Mouse (Mus musculus): ENCODE measurements around the gene Gimap9.
"Not testable (repeated sequence)": the region's sequence is repeated elsewhere in the genome, so short reads cannot be mapped to it uniquely, and the experiment has no call there.

The Gimap9 gene

DNA sequence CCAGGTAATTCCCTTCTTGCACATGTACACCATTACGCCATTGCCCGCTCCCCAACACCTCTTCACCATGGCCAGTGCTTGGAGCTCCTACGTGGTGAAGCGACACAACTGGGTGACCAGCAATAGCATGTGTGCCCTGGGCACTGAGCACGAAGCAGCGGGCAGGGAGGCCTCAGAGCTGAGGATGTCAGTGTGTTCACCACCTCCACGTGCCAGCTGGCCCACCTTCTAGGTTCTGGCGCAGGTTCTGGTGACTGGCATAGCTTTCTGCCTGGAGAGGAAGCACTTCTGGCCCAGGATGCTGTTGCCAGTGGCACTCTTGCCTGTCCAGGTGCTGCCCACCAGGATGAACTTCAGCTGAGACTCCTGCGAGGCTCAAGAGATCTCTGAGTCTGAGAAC is 10.5 kb upstream of the Gimap9 start:
- DNase-seq, result no peak

- DNase-seq, result peak; percentile 85
Measured at GRCm38 (mm10) chr6:48666159-48666586, 9.8 kb upstream of the Gimap9 start.

- DNase-seq, result no peak
Measured at GRCm38 (mm10) chr6:48668022-48668421, 7.9 kb upstream of the Gimap9 start.

- DNase-seq, result no peak
Measured at GRCm38 (mm10) chr6:48669446-48669969, 6.4 kb upstream of the Gimap9 start.

DNA sequence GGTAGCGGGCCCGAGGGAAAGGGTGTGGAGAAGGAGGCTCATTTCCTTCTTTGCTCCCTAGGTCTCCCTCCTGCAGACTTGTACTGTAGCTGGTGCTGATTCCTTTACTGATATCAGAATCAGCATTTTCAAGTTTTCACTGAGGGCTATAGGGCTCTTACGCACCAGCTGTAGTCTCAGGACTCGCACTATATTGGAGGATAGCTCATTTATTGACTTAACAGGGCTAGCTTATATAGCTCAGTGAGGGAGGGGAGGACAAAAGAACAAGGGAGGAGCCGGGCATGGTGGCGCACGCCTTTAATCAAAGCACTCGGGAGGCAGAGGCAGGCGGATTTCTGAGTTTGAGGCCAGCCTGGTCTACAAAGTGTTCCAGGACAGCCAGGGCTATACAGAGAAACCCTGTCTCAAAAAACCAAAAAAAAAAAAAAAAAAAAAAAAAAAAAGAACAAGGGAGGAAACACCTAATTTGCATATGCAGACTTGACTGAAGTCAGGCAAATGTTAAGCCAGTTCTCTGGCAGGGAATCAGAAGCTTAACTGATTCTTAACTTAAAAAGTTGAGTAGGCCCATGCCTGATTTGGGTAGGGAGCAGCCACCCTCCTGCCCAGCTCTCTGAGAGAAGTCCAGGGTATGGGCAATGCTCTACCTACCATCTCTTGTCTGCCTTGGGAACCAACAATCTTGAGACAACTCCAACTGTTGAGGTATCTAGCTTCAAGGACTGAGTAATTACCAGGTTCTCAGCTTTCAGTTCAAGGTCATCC is 1.5 kb upstream of the Gimap9 start:
- DNase-seq, result peak; percentile 73

DNA sequence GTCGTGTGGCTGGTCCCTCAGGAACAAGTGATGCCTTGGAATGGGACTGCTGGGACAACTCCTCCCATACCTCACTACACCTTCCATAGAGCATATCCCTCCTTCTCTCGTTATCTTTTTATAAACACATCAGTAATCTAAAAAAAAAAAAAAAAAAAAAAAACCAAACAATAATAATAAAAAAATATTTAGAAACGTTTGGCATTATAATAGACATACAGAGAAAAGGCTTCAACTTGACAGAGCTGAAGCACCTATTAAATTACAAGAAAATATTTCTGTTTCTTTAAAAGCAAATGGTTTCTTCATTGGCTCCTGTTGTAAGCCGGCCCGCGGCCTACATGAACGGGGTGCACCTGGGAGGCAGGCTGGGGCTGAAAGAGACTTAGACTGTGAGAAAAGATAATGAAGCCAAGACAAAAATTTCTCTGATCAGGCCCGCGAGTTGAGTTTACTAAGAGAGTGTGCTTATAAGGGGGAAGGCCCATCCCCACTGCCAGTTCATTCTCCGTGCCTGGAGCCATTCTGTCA is 464 bp upstream of the Gimap9 start:
- no peak for DNase-seq

- DNase-seq, result no peak
Measured at GRCm38 (mm10) chr6:48676860-48677415, 1.0 kb downstream of the Gimap9 start.

DNA sequence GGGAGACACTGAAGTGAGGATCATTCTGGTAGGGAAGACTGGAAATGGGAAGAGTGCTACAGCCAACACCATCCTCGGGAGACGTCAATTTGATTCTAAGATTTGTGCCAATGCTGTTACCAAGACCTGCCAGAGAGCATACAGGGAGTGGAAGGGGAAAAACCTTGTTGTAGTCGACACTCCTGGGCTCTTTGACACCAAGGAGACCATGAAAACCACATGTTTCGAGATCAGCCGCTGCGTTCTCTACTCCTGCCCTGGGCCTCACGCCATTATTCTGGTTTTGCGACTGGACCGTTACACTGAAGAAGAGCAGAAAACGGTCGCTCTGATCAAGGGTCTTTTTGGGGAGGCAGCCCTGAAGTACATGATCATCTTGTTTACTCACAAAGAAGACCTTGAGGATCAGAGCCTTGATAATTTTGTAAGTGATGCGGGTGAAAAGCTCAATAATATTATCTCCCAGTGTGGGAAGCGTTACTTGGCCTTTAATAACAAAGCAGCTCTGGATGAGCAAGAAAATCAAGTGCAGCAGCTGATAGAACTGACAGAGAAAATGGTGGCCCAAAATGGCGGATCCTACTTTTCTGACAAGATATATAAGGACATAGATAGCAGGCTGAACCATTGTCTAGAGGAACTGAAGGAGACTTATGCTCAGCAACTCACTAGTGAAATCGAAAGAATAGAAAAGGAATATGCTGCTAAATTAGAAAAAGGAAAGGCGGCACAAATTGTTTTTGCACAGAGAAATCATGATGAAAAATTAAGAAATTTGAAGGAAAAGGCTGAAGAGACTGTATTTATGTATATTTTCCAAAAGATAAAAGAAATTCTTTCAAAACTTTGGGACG is 1.8 kb downstream of the Gimap9 start:
- DNase-seq, result no peak

GRCm38 (mm10) chr6:48678391-48678790 is 2.5 kb downstream of the Gimap9 start:
- DNase-seq, result no peak

DNA sequence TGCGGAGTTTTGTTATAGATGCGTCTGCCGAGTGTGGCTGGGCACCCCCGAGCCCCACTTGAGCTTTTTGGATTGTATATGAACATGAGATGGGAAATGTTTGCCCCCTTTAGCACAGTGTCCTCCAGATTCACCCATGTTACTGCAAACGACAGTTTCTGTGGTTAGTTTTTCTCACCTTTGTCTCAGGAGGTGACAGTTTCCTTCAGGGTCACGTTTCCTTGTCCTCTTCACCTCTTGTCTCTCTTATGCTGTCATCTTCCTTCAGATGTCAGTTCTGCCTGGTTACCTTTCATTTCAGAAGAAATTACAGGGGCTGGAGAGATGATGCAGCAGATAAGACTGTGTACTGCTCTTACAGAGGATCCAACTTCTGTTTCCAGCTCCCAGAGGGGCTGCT is 3.8 kb downstream of the Gimap9 start:
- no peak for DNase-seq

DNA sequence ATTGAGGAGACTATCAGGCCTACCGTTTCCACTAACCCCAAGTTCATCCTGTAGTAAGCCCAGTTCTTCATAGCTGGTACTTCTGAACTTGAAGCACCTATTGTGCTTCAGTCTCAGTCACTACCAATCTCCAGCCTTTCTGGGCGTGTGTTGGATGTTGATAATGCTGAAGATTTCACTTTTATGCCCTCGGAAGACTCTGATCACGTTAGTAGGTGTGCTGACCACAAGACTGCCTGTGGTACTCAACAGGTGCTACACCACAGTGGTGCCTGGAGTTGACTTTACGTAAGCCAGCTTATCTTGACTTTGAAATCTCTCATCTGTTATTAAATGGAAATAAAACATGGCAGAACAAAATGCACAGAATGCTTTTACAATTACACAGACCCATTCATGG is 4.5 kb downstream of the Gimap9 start:
- no peak for DNase-seq

DNA sequence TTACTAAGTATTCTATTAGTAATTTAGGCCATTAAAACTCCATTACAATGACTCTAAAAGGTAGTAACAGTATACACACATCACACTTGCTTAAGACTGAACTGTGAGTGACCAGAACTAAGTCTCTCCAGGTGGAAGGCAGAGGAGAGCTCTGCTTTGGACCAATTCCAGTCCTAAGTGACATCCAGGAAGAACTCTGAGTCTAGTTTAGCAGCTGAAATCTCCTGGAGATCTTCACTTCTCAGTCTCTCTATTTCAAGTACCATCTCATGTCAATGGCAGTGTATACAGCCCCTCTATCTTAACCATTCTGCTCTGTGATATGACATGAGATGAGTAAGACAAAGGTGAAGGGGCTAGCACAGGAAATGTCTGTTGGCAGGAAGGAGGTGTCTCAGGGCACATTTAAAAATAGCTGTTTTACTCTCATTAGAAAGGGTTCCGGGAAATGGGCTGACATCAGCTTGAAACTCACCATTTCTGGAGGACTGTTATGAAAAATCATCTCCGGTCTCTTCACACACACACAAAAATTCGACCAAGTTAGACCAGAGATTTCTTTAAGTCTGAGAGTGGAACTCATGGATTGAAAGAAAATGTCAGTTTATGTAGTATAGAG is 5.7 kb downstream of the Gimap9 start:
- peak; percentile 70 for DNase-seq

GRCm38 (mm10) chr6:48682271-48682670 is 6.3 kb downstream of the Gimap9 start:
- no peak for DNase-seq

DNA sequence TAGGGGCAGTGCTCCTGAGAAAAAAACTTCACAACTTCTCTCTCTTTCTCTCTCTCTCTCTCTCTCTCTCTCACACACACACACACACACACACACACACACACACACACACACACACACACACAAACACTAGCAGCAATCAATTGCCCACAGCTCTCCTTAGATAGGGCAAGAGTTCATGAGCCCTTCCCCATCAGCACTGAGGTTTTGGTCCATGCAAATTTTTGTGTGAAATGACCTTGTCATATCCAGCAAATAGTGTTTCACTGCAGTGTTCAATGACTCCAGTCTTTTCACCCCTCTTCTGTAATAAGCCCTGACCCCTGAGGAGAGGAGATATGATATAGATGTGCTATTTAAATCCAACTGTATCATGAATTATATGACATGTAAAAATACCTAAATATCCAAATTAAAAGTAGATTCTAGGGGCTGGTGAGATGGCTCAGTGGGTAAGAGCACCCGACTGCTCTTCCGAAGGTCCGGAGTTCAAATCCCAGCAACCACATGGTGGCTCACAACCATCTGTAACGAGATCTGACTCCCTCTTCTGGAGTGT is 7.4 kb downstream of the Gimap9 start:
- not testable (repeated sequence) for DNase-seq

- DNase-seq, result peak; percentile 48
Measured at GRCm38 (mm10) chr6:48684319-48684718, 8.4 kb downstream of the Gimap9 start, which contains the start of gene Gimap4. Gimap4 (plus strand) TSS chr6:48684549.

- DNase-seq, result no peak
Measured at GRCm38 (mm10) chr6:48684806-48685205, 8.9 kb downstream of the Gimap9 start.

- DNase-seq, result no peak
Measured at GRCm38 (mm10) chr6:48685251-48685650, 9.3 kb downstream of the Gimap9 start.

DNA sequence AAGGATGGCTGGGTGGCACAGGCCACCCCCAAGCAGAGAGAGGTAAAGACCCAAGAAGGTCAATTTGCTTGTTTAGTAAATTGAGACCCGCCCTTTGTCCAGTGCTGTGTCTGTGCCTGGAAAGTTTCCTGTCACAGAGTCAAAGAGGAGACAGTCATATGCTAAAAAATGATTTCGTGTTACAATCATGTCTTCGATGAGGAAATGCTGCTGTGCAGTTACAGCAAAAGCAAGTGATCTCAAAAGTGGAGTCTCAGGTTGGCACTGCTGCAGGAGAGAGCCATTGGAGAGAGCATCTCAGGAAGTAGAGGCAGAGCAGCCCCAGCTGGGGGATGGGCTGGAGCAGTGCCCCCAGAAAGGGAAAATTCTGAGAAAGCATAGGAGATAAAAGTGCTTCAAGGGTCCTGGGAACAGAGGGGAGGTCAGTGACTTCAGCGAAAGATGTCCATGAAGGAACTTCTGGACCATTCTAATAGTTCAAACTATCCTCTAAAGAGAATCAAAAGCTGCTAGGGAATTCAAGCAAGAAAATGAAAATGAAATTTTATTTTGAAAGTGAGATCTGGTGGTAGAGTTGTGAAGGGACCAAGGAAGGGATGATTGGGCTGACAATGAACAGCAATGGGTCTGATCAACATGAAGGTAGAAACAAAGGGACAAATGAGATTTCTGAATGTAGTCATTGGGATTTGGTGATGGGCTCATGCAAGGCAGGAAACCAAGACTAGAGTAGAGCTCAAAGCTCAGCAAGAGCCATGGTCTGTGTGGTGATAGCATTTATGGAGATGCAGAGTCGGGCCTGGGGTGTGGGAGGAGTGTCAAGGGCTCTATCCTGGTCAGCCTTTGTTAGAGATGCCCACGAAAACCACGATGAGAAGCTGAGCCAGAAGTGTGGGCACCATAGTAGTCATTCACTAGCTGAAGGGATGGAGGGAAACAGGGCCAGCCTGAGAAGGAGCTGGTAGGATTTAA is 10.1 kb downstream of the Gimap9 start:
- no peak for DNase-seq

DNA sequence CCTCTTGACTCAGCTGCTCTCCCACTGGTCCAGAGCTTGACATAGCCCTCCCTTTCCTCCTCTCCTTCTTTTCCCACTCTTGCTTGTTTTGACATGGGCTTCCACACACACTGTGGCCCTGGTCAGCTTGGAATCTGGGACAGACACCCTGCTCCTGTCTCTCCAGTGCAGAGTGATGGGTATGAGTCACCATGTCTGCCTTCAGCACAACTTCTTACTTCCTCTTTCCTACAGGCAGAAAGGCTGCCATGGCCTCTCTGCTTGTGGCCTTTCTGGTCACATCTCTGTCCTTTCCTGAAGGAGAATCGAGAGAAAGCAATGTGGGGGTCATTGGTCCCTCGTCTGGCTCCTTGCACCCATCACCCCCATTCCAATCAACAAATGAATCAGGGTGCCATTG is 11.1 kb downstream of the Gimap9 start:
- DNase-seq, result no peak

DNA sequence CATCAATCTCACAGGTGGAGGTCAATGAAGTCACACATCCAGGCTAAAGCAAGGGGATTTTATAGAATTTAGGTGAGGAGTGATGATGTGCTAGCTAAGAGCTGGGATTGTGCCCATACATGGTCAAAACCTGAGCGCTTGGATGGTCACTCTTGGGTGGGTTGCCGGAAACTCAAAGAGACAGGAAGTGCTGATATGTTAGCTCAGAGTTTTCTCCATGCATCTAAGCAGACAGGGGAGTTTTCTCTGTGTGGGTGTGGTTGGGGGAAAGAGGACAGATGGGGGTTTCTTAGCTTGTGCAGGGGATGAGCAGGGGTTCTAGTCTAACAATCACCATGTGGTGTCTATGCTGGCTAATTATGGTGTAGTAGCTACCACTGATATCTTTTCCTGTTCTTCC is 13.4 kb downstream of the Gimap9 start:
- no peak for DNase-seq

- no peak for DNase-seq
Measured at GRCm38 (mm10) chr6:48692962-48693361, 17.0 kb downstream of the Gimap9 start.

Data from kidney, adult 9 months (tissue).